Mouse (Mus musculus) erythroid progenitor cell, adult 5-6 weeks (primary cell): ENCODE measurements around the gene Trim47. TPM values are rescaled to one million over a fixed set of nuclear protein-coding genes. Genes with fewer than 3 reads are reported as not detected.

Source experiments
- ATAC-seq: replicated peaks from 2 replicates; pipeline ENCODE4 v1.8.0; 2016; ENCODE audit warnings: moderate number of reproducible peaks, mild to moderate bottlenecking, moderate TSS enrichment, inconsistent platforms; ENCODE audit not compliant: poor library complexity, low FRiP score, severe bottlenecking
- total RNA-seq, 2 experiments: library from RNA; stranded (forward) in 1 of 2; stranded (reverse) in 1 of 2; fragments of 150-400 nt in 1 of 2; fragments of 186-747, 209-891 nt in 1 of 2; gene quantifications; 2 replicates each; pipeline versions ENCODE4 v1.2.3 to v1.2.4; 2015 to 2017; ENCODE audit warnings: low replicate concordance in 2 of 2

Gene Trim47
- total RNA-seq, 2 experiments from 2014 or later: not detected

DNA sequence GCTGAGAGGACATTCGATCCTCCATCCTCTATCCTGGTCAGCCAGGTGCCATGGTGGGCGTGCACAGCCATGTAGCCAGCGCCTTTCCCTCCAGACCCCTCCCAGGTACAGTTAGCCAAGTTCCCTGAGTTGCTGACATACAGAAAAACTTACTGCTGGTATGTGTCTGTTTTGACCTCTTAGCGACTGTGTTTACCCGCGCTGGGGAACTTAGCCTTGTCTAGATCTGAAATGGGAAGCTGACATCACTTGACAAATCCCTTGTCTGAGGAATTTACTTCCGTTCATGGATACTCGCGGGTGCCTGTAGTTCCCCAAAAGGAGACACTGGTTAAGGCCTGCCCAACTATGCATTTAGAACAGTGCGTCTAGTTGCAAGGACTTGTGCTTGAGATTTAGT, 16.5 kb downstream of the Trim47 start:
- no peak for ATAC-seq

DNA sequence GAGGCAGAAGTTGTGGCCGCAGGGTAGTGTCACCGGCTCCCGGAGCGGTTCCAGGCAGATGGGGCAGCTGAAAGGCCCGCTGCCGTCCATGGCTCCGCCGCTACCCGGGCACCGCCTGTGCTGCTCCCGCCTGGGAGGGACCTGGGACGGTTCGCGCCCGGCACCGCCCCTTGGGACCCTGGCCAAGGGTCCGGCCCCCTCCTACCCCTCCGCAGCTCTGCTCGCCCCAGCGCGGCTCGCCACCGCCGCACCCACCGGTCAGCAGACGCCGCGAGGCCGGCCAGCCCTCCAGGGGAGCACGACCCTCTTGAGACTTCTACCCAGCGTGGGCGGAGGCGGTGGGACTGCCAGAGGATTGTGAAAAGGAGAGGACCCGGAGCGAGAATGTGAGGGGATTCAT, 16.9 kb downstream of the Trim47 start:
- no peak for ATAC-seq

DNA sequence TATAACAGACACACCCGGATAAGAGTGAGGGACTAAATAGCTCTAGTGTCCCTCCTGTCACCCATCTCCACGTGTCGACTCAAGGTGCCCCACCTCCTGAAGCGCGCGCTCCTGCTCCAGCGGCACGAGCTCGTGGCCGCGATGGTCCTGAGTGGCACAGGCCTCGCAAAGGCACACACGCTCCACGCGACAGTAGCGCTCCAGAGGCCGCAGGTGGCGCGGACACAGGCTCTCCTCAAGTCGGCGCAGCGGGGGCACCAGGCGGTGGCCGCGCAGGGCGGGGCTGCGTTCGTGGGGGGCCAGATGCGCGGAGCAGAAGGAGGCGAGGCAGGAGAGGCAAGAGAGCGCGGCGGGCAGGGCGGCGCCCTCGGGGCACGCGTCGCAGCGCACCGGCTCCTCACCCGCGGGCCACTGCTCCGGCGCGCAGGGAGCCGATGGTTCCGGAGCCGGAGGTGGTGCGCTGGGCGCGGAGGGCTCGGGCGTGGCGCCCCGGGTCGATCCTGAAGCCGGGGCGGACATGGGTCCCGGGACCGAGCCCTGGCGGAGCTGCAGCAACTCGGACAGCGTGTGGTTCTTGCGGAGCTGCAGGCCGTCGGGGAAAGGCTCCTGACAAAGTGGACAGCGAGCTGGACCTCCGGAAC, 17.4 kb downstream of the Trim47 start:
- no peak for ATAC-seq

DNA sequence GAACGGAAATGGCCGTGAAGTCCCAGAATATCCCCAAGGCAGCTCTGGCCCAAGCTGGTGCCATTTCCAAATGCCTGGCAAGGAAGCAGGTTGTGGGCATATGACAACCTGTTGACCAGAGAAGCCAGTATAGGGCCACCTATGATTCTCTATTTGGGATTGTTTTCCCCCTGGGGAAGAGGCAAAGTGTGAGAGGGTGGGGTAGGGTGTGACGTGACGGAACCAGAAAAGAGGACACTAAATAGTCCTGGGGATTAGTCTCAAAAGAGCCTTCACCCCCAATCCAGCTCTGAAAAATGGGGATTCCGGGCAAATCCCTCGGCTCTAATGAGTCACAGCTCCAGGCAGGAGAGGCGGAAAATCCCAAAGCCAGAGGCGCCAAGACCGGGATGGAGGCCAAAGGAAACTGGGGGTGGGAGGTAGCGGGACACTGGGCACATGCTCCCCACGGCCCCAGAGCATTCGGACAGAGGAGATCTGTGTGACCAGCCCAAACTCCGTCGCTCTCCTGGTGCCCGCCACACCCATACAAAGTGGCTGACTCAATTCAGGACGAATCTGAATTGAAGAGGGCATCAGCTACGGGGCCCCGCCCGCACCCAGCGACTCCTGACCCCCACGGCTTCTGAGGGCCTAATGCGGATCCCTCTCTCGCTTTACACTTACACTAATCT, 18.4 kb downstream of the Trim47 start:
- ATAC-seq: no peak

DNA sequence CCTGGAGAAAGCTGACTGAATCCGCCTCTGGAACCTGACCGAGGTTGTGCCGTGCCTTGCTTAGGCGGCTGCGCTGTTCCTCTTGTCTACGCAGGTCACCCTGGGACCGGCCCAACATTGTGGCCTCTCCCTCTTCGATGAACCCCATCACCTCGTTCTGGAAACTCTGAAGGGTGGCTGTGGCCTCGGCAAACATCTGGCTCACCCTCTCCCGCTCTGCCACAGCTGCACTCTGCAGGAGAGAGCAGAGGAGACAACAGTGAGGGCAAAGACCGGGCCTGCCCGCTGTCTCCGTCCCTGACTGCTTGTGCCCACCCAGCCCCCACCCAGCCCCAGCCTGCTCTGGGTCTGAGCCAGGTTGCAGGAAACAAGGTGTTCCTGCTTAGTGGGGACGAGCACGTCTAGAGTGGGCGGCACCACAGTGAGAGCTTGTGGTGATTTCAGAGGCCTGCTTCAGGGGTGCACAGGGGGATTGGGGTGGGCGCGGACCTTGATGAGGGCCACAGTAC, 19.2 kb downstream of the Trim47 start:
- no peak for ATAC-seq

DNA sequence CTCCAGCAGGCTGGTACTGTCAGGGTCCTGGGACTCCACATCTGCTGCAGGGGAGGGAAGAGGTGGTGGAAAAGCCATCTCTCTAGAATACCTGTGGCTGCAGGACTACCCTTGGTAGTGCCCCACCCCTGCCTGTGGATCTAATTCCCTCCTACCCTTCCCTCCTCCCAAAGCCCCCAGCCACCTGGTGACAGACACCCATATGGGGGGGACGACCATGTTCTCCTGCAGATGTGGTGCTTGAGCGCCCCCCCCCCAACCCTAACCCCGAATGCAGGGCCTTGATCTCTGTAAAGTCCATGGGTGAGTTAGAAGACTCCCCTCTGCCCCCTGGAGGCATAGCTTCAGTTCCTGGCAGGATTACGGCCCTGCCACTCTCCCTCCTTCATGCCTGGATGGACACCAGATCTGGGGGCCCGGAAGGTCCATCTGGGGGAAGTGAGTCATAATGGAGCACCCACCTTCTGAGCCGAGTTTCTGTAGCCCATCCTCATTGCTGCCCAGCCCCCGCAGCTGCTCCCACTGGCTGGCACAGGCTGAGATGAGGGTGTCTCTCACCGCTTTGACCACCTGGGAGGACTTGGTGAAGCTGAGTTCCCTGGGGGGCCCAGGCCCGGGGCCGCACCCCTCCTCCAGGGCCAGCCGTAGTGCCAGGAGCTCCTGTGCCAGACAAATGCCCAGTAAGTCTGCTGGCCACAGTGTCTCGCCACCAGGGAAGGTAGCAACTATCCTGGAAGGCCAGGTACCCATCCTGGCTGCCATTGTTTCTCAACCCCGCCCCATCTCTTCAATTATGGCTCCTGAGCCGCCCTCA, 19.8 kb downstream of the Trim47 start:
- no peak for ATAC-seq

DNA sequence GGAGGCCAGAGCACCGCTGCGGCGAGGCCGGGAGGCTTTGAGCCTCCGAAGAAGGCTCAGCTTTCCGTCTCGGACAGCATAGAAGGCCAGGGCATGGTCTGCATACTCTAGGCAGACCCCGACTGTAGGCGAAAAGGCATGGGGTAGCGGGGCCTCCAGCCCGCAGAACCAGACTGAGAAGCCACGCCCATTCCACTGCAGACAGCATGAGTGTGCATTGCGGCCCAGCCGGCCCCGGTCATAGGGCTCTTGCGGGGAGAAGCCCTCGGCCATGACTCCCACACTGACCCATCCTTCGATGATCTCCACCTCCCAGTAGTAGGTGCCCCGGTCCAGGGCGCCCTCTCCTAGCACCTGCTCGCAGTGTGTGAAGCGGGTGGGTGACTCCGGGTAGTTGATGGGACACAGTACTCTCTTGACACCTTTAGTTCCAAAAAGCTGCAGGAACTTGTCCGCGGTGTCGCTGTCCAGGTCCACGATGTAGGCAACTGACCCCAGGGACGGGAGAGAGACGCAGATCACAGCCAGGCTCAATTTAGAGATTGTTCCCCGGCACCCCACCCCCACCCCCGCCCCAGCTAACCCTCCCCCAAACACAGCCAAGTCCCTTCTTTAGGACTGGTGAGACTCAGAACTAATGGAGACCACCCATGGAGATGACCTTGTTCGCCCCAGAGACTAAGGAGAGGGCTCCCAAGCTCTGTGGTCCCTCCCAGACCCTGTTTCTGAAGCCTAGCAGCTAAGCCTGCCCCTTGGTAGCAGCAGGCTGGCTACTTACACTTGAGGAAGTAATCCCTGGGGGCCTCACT, 20.7 kb downstream of the Trim47 start:
- ATAC-seq: no peak

DNA sequence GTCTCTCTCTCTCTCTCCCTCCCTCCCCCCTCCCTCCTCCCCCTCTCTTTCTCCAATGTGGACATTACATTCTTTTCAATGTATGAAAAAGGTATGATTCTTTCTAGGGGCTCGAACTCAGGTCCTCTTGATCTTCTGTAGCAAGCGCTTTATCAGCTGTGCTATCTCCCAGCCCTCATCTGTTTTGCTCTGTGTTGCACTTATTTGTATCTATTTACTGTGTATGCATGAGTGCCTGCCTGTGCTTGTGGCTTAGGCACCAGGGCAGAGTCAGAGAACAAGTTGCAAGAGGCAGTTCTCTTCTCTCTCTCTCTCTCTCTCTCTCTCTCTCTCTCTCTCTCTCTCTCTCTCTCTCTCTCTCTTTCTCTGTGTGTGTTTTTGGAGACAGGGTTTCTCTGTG, 21.9 kb downstream of the Trim47 start:
- ATAC-seq: no peak

DNA sequence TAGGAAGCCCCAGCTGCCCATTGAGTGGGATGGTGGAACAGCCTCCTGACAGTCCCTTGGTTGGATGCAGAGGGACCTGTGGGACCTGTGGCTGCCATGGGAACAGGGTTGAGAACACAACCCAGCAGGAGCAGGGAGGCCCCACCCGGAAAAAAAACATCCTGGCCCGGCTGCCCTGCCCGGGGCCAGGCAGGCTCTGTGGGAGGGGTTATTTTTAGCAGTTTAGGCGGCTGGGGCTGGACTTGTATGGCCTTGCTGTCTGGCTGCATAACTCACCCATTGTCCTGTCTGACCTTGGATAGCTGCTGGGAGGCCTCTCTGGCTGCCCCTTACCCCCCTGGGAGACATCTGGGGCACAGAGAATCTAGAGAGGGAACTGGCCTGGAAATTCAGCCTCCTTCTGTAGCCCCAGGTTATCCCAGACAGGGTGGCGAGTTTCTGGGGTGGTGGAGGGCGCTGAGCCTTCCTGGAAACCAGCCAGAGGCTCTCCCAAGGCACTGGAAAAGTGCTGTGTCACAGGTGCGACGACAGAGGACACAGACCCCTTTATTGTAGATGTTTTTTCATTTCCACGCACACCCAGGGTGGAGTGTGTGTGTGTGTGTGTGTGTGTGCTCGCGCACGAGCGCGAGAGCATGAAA, 22.9 kb downstream of the Trim47 start:
- ATAC-seq: no peak

DNA sequence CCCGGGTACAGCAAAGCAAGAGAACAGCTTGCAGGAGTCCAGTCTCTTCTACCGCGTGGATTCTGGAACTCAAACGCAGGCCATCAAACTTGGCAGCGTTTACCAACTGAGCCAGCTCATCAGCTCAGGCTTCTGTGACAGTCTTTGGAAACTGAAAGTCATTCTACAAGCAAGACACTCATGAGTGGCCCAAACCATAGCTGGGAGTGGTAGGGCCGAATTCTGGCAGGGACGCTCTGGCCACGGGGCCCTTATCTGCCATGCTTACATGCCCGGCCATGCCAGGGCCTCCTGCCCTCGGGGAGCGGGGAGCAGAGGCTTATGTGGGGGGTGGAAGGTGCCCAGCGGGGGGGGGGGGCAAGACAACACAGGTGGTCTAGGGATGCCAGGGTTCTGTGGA, 23.4 kb downstream of the Trim47 start:
- ATAC-seq: no peak

DNA sequence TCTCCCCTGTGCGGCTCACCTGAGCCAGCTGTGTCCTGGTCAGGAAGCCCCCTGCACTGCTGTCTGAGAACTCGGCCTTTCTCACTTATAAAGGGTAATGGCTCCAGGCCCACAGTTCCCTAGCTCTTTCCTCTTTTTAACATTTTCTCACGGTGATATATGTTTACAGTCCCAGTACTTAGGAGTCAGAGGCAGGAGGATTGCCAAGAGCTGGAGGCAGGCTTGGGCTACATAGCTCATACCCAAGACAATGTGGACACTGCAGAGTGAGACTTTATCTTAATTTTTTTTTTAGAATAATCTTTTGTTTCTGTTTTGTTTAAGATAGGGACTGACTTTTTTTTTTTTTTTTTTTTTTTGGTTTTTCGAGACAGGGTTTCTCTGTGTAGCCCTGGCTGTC, 24.5 kb downstream of the Trim47 start:
- no peak for ATAC-seq

DNA sequence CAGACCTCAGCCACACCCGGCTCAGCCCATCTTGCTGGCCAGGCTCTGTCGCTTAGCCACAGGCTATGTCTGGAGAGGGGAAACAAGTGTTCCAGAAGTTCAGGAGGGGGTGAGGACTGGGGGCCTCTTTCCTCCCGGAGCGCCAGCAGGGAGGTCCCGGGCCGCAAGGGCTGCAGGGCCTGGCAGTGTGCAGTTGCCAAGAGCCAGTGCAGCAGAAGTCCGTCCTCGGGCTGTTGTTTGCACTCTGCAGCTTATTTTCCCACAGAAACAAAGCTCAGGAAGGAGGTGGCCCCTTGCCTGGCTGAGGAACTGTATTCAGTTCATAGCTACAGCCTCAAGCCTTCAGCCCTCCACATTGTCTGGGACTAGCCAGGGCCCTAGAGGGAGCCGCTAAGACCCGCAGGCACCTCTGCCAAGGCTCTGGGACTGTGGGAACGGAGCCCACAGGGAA, 25.1 kb downstream of the Trim47 start:
- ATAC-seq: no peak

DNA sequence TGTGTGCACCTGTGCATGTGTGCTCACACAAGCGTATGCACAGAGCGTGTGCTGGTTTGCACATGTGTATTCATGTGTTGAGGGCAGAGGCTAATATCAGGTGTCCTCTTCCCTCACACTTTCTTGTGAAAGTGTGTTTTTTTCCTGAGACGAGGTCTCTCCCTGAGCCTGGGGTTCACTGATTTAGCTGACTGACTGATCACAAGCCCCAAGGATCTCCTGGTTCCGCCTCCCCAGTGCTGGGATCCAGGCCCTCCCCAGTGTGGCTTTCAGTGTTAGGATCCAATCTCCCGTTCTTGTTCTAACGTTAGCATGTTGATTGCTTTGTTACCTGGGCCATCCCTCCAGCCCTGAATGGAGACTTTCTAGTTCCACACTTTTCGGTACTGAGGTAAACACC, 26.2 kb downstream of the Trim47 start:
- no peak for ATAC-seq

DNA sequence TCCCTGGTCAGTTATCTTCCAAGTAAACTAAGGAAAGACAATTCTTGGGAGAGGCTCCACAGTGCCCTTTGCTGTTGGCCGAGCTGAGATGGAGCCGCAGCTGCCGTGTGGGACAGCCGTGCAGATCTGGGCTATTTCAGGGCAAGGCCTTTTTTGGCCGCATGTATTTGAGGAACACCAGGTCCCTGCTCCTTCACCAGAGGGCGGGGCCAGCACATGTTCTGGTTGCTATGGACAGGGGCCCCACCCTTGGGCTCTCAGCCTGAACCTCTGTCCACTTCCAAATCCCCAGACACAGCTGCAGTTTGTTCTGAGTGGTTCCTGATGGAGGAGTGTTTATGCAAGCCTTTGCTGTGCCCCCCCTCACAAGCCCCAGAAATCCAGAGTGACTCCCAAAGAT, 26.6 kb downstream of the Trim47 start:
- no peak for ATAC-seq

DNA sequence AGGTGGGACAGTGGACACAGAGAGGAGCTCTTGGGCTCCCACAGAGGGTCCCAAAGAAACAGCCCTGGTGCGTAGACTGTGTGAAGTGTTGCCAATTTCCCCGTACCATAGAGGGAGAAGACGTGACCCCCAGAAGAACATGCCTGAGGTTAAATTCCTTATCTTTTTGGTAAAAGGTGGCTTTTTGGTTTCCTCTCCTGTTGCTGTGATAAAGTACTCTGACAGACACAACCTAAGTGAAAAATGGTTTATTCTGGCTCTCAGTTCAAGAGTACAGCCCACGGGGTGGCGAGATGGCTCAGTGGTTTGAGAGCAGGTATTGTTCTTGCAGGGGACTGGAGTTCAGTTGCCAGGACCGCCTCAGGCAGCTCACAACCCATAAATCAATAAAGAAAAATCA, 27.5 kb downstream of the Trim47 start:
- ATAC-seq: no peak

DNA sequence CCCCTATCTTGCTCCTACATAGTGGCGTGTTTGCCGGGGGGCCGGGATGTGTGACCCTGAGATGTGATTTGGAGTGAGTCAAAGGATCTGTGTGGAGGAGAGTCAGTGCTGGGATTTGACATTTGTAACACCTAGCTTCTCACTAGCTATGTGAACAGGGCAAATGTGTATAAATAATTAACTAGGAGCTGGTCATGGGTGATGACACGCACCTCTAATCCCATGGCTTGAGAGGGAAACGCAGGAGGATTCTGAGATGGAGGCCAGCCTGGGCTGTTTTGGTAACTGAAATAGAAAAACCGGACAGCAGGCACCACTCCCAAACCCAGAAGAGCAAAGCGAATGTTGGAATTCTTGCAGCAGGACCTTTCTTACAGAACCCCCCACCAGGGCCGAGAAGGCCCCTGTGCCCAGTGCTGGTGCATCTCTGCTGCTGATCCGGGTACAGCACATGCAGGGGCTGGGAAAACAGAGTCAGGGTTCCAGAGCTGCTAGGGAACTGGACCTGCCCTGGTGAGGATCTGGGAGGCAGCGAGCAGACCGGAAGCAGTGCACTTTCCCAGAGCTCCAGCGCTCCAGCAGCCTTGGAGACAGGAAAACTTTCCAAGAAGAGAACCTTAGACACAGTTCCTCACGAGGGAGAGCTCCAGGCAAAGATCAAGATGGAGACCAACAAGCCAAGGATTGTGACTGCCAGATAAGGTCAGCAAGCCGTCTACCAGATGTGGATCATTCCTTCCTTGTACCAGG, 28.1 kb downstream of the Trim47 start:
- ATAC-seq: no peak

DNA sequence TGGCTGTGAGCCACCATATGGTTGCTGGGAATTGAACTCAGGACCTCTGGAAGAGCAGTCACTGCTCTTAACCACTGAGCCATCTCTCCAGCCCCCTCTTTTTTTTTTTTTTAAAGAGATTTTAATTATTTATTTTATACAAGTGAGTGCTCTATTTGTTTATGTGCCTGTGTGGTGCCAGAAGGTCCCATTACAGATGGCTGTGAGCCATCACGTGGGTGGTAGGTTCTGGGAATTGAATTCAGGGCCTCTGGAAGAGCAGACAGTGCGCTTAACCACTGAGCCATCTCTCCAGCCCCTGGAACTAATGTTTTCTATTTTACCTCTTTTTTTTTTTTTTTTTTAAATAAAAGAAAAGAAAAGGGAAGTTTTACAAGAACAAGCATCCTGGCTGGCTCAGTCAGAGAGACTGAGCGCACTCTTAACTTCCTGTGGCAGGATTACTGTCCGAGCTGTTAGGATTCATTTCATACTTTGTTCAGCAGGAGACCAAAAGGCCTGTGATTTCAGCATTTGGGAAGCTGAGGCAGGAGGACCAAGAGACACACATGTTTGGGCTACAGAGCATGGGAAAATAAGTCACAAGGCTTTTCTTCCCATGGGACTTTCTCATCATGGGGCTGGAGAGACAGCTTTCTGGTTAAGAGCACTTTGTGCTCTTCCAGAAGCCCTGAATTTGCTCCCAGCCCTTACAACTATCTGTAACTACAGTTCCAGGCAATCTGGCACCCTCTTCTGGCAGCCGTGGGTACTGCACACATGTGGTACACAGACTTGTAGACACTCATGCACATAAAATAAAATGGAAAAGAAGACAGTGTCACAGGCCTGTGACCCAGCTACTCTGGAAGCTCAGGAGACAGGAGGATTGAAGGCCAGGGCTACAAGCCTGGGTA, 30.5 kb downstream of the Trim47 start:
- no peak for ATAC-seq

DNA sequence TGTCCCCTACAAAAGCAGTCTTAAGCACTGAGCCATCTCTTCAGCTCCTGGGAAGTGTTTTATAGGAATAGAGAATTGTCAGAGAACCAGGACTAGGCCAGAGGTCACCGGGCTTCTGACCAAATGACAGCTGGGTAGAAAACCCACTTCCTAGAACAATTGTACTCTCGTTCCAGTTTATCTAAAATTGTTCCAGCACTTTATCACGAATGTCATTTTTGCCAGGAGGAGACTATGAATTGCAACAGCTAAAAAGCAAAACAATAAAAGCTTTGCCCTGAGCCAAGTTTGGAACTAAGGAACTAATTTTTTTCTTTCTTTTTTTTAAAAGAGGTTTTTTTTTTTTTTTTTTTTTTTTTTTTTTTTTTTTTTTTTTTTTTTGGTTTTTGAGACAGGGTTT, 31.4 kb downstream of the Trim47 start:
- no peak for ATAC-seq
